Comparison of ENCODE assay signal across 9 mouse cellular contexts in the genomic region with DNA sequence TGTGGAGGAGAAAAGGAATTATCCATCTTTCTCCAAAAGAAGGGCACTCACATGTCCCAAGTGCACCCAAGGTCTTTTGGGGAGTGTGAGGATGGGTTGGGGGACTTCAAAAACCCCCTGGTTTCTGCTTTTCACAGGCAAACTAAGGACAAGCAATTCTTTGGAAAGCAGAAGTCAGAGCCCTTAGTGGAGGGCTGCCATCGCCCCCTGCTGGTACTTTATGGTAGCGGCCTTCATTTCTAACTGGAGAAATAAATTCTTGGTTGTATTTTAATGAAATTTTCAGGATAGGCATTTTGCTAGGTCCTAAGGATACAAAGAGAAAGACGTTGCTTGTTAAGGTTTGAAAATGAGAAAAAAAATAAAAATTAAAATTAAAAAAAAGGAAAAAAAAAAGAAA. TPM values are rescaled to one million over a fixed set of nuclear protein-coding genes. Genes with fewer than 3 reads are reported as not detected.
DNase-seq lines count a peak whose midpoint lies in the region; ATAC-seq and TF ChIP-seq lines count a peak whose summit lies in the region.
"Had no signal": no experiment of that assay in that cellular context is flagged by ENCODE, and none has a peak within 500 bp of the region (broad histone marks: within the 10 kb centered on the region; RNA-seq: fewer than 3 reads in every experiment).

No protein-coding gene starts in this region.

- WGBS in forebrain, postnatal 0 days: 5% methylated on average over 3 of the region's 3 CpGs
- WGBS in forebrain, embryonic 13.5 days: 10% methylated on average over 3 of the region's 3 CpGs
- 6% methylated on average over 3 of the region's 3 CpGs for WGBS in lung, embryonic 14.5 days

- TF ChIP-seq CTCF in forebrain, postnatal 0 days (IDR thresholded peaks at IDR 0.05; ENCODE audit: low read depth): peak; percentile 81
- TF ChIP-seq CTCF in lung, embryonic 14.5 days (IDR thresholded peaks at IDR 0.05; ENCODE audit: low read depth): peak; percentile 76

- peak; percentile 79 for DNase-seq in forebrain, postnatal 0 days
- peak; percentile 69 for DNase-seq in 3T3-L1 (ENCODE audit: low read depth, low spot score)
- peak; percentile 51 to 56 for DNase-seq in adrenal gland, adult 18-20 months (ENCODE audit: low spot score in 2 of 2)
- DNase-seq in embryo, embryonic 10.5 days (ENCODE audit: low spot score): peak; percentile 79
- DNase-seq in kidney, postnatal 36 days: peak; percentile 53 to 82
- peak; percentile 85 for DNase-seq in lung, embryonic 14.5 days
- peak; percentile 8 for DNase-seq in spleen, adult 12 weeks (ENCODE audit: low spot score)

- H3K4me2 ChIP-seq in forebrain, postnatal 0 days (ENCODE audit: low read depth): no peak overlapping the region
- H3K4me2 ChIP-seq in forebrain, embryonic 13.5 days: no peak overlapping the region
- H3K4me2 ChIP-seq in lung, embryonic 14.5 days: no peak overlapping the region
- H3K4me2 ChIP-seq: limb, embryonic 13.5 days had no signal

- peak; percentile 34; the same call in 1 of the 2 replicates for ATAC-seq in forebrain, postnatal 0 days
- ATAC-seq in forebrain, embryonic 13.5 days: no peak
- ATAC-seq in lung, embryonic 14.5 days (ENCODE audit: insufficient read depth): no peak

- H3K27ac ChIP-seq in forebrain, postnatal 0 days (ENCODE audit: low read depth, low read length): no peak overlapping the region
- H3K27ac ChIP-seq in forebrain, embryonic 13.5 days: no peak overlapping the region
- H3K27ac ChIP-seq in lung, embryonic 14.5 days (ENCODE audit: low read depth): no peak overlapping the region
- H3K27ac ChIP-seq: limb, embryonic 13.5 days had no signal

- no peaks in the 10 kb centered on the region for H3K9me3 ChIP-seq in forebrain, postnatal 0 days (ENCODE audit: low read length)
- H3K9me3 ChIP-seq in forebrain, embryonic 13.5 days (replicated peaks): no peaks in the 10 kb centered on the region
- H3K9me3 ChIP-seq in lung, embryonic 14.5 days (ENCODE audit: low read depth, low read length): no peaks in the 10 kb centered on the region
- H3K9me3 ChIP-seq: limb, embryonic 13.5 days had no signal

- no peaks in the 10 kb centered on the region for H3K36me3 ChIP-seq in forebrain, postnatal 0 days (ENCODE audit: insufficient read depth)
- no peaks in the 10 kb centered on the region for H3K36me3 ChIP-seq in forebrain, embryonic 13.5 days (ENCODE audit: poor library complexity, severe bottlenecking)
- H3K36me3 ChIP-seq in lung, embryonic 14.5 days (ENCODE audit: insufficient read depth): no peaks in the 10 kb centered on the region
- H3K36me3 ChIP-seq: limb, embryonic 13.5 days had no signal

- no peaks in the 10 kb centered on the region for H3K4me1 ChIP-seq in forebrain, postnatal 0 days (ENCODE audit: insufficient read depth)
- no peaks in the 10 kb centered on the region for H3K4me1 ChIP-seq in forebrain, embryonic 13.5 days
- H3K4me1 ChIP-seq in lung, embryonic 14.5 days (ENCODE audit: insufficient read depth): no peaks in the 10 kb centered on the region
- H3K4me1 ChIP-seq: limb, embryonic 13.5 days had no signal

- H3K27me3 ChIP-seq in forebrain, postnatal 0 days (ENCODE audit: insufficient read depth, low read length): no peaks in the 10 kb centered on the region
- no peaks in the 10 kb centered on the region for H3K27me3 ChIP-seq in forebrain, embryonic 13.5 days
- H3K27me3 ChIP-seq in lung, embryonic 14.5 days (ENCODE audit: insufficient read depth, low read length): no peaks in the 10 kb centered on the region

- H3K4me3 ChIP-seq in forebrain, postnatal 0 days (ENCODE audit: low read depth, low read length): no peak overlapping the region
- no peak overlapping the region for H3K4me3 ChIP-seq in forebrain, embryonic 13.5 days
- H3K4me3 ChIP-seq in lung, embryonic 14.5 days (ENCODE audit: low read depth, low read length): no peak overlapping the region
- H3K4me3 ChIP-seq: limb, embryonic 13.5 days had no signal

- H3K9ac ChIP-seq in forebrain, postnatal 0 days: no peak overlapping the region
- no peak overlapping the region for H3K9ac ChIP-seq in forebrain, embryonic 13.5 days
- H3K9ac ChIP-seq in lung, embryonic 14.5 days: no peak overlapping the region
- H3K9ac ChIP-seq: limb, embryonic 13.5 days had no signal

RNA-seq across cellular contexts. Expression of gene Ticrr, which starts 11.0 kb away (rescaled TPM):
- total RNA-seq in forebrain, postnatal 0 days (2014; rRNA removed): 1.1 and 1.8 TPM in 2 replicates
- polyA plus RNA-seq in forebrain, postnatal 0 days (2015; fragmentation: Nextera tagmentation; extraction: Ambion mirVana): 0.50 and 1.2 TPM in 2 replicates
- polyA plus RNA-seq in forebrain, embryonic 13.5 days (2015; fragmentation: Nextera tagmentation; extraction: Ambion mirVana): 7.6 and 8.1 TPM in 2 replicates
- under 1 TPM; 0.07 to 0.13 TPM for total RNA-seq in adrenal gland, adult 18-20 months (2021)
- 18.3 and 20.8 TPM in 2 replicates for polyA plus RNA-seq in lung, embryonic 14.5 days (2014; fragmentation: Nextera tagmentation; extraction: Ambion mirVana)

RNA-seq across cellular contexts. Expression of gene Rhcg, which starts 31.5 kb away (rescaled TPM):
- total RNA-seq in forebrain, postnatal 0 days (2014; rRNA removed): 2.0 TPM in 2 replicates
- 2.9 and 4.3 TPM in 2 replicates for polyA plus RNA-seq in forebrain, postnatal 0 days (2015; fragmentation: Nextera tagmentation; extraction: Ambion mirVana)
- polyA plus RNA-seq in forebrain, embryonic 13.5 days (2015; fragmentation: Nextera tagmentation; extraction: Ambion mirVana): 6.2 and 7.5 TPM in 2 replicates
- total RNA-seq in adrenal gland, adult 18-20 months (2021): 10 to 100 TPM; 13.8 to 22.0 TPM
- polyA plus RNA-seq in lung, embryonic 14.5 days (2014; fragmentation: Nextera tagmentation; extraction: Ambion mirVana): not detected in 2 replicates
- polyA plus RNA-seq: limb, embryonic 13.5 days had no signal

Comparison
In these comparisons a context has a peak if more than half of its experiments do, and no peak if none do; other contexts are left out.
1. DNase-seq: peak in every context shown above with its lines; median percentile 85 in lung, embryonic 14.5 days; 79 in forebrain, postnatal 0 days; 79 in embryo, embryonic 10.5 days; 69 in 3T3-L1; 68 in kidney, postnatal 36 days; 54 in adrenal gland, adult 18-20 months; 8 in spleen, adult 12 weeks.